Mouse (Mus musculus): Measurements from ENCODE around the gene Synj1.

DNA sequence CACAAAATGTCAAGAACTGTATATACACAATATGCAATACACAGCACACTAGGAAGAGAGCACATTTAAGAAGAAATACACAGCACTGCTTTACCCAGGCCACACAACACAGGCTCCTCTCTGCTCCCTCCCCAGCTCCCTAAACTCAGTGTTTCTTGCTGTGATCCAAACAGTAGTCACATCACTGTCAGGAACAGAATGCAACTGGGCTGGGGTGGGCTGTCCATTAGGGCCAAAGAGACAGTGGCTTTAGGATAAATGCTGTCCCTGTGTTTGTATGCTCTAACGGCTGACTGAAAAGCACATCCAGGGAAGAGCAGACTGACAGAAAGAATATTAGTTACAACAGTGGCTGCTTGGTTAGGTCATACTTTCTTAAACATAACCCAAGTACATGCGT lies 18.8 kb upstream of the Synj1 start:
- no peak for TF ChIP-seq CTCF (IDR thresholded peaks at IDR 0.05; ENCODE audit: borderline replicate concordance, insufficient read depth, low read length)
- TF ChIP-seq POLR2A (IDR thresholded peaks at IDR 0.05; ENCODE audit: low read depth, low read length), result no peak
